Mouse (Mus musculus): ENCODE measurements at regions not wholly inside any gene's neighbourhood (a gene's known extent, or its start where the extent isn't known, plus 50 kb on each side); places are given as distances from the start of the nearest gene placed in this dataset.
A peak's percentile ranks its signal among the peaks of the same experiment; 100 is the strongest.

DNA sequence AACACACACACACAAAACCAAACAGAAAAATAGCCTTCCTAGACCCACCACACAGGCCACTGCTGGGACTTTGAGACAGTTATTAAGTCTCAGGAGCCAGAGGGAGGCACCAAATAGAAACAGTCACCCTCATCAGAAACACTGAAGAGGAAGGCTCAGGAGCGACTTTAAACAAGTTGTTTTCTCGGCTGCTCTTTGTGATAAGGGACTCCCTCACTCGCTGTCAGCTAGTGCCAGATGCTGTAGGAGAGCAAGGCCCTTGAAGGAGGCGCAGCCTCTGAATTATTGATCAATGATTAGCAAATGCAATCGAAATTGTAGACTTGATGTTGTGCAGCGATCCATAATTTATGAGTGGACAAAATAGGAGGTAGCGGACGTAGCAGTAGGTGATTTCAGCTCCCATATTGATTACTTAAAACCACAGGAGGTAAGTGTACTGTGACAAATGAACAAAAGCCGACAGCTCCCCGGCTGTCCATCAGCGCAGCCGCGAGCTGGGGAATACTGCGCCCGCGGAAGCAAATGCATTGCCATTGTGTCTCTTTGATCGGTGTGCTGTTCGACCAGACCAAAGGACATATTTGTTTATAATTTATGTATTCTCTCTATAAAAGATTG, 187.4 kb downstream of the Irx2 start:
- no peak for TF ChIP-seq CTCF (conservative IDR thresholded peaks at IDR 0.05)
- Histone ChIP-seq H3K27ac (no peak overlapping the region), H3K4me3 (no peak overlapping the region)
- no peak for DNase-seq (ENCODE audit: low spot score in 2 of 2)

DNA sequence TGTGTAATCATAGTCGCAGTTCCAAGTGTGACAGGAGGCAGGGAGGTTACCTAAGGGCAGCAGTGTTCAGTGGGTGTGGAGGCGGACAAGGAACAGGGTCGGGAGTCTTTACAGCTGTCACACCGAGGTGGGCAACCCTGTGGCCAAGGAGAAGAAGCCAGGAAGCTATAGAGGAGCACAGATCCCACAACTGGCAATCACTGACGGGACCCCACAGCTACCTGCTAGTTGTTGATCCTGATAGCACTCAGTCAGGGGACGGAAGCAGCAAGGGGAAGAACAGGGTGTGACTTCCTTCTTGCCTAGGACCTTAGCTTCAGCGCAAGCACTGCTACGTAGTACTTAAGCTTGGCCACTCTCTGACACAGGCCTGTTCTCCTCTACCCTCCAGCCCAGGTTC, 188.2 kb downstream of the Irx2 start:
- Histone ChIP-seq H3K4me3 (no peak overlapping the region), H3K27ac (no peak overlapping the region)
- no peak for DNase-seq (ENCODE audit: low spot score in 2 of 2)

DNA sequence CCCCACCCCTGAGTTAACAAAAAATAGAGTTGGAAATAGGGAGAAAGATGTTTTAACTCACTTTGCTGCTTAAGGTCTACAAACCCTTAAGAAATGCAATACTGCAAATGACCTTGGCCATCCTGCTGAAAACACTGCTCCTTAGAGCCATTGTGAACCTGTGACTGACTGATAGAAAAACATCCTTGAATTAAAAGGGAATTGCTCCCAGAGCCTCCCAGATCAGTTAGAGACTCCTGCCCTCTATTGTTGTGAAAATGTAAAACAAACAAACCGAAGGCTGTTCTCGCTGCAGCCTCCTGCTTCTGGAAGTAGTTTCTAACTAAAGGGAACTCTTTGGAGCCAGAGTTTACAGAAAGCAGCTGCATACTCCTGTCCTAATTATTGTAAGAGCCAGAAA, 188.9 kb downstream of the Irx2 start:
- Histone ChIP-seq H3K4me3 (no peak overlapping the region), H3K27ac (no peak overlapping the region)
- peak; percentile 48 for TF ChIP-seq CTCF (conservative IDR thresholded peaks at IDR 0.05)
- DNase-seq (ENCODE audit: low spot score in 2 of 2): no peak

More for the DNA sequence above, 188.2 kb downstream of the Irx2 start:
- TF ChIP-seq CTCF (conservative IDR thresholded peaks at IDR 0.05): no peak

DNA sequence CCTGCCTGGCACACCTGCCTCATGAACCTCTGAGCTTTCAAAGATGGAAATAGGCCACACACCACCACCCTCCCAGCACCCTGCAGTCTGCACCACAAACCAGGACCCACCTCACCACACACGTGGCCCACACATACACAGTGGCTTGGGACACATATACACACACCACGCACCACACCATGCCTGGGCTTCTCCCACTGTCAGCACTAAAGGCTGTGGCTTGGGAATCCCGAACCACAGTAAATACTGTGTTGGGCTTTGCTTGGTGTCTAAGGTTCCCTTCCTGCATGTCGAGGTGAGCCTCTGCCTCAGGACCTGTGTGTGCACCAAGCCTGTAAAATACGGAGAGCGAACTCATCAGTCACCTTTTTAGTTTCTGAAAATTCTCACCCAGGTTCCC, 189.3 kb downstream of the Irx2 start:
- no peak for TF ChIP-seq CTCF (conservative IDR thresholded peaks at IDR 0.05)
- Histone ChIP-seq H3K4me3 (no peak overlapping the region), H3K27ac (no peak overlapping the region)
- DNase-seq (ENCODE audit: low spot score in 2 of 2): no peak

DNA sequence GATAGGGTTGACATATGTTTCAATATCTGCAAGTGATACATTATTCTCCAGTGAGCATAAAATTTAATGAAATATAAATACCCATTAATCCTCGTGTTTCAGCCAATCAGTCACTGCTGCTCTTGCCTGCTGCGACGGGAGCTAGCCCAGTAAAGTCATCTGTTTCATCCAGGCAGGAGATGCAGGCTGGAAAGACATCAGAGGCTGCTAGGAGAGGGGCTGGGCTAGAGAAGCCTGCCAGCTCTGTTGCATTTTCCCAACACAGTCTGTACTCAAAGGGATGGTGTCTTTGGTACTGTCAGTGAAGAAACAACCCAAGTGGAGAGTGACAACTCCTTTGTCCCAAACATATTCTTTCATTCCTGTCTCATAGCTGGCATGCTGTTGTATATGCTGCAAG, 198.0 kb downstream of the Irx2 start:
- no peak for TF ChIP-seq CTCF (conservative IDR thresholded peaks at IDR 0.05)
- Histone ChIP-seq H3K27ac (no peak overlapping the region), H3K4me3 (no peak overlapping the region)
- no peak for DNase-seq (ENCODE audit: low spot score in 2 of 2)

DNA sequence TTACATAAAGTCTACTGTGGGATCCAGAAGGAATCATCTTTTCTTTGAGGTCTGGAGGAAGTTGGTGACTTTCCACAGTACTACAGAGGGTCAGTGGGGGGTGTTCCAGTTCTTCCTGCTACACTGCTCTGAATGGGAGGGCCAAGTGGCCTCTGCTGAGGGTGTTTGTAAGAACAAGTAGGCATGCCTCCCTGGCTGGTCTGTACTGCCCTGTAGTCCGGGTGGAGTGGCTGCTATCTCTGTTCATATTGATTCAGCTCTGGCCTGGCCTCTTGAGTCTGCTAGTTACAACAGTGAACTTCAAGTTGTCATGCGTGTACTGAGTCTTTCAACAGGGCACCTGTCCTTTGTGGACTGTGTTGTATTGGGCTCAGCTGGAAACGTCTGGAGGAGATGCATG, 200.7 kb downstream of the Irx2 start:
- Histone ChIP-seq H3K4me3 (no peak overlapping the region), H3K27ac (no peak overlapping the region)
- no peak for DNase-seq (ENCODE audit: low spot score in 2 of 2)
- no peak for TF ChIP-seq CTCF (conservative IDR thresholded peaks at IDR 0.05)

DNA sequence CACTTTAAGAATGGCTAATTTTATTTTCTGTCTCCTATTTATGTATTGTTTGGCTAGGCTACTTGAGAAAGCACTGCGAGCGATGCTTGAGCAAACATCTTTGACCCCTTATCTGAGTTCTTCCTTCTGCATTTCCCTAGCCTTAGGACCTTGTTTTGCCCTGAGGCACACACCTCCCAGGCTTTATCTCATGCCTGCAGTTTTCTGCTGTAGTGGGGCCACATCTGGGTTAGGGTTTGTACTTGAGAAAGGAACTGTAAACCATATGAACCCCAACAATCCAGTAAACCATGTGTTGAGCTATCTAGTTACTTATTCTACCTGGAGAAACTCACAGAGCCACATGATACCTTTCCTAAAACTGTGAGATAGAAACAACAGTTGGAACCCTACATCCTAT, 204.7 kb downstream of the Irx2 start:
- no peak for TF ChIP-seq CTCF (conservative IDR thresholded peaks at IDR 0.05)
- no peak overlapping the region for H3K4me3 ChIP-seq
- DNase-seq (ENCODE audit: low spot score in 2 of 2): no peak
- H3K27ac ChIP-seq: no peak overlapping the region

DNA sequence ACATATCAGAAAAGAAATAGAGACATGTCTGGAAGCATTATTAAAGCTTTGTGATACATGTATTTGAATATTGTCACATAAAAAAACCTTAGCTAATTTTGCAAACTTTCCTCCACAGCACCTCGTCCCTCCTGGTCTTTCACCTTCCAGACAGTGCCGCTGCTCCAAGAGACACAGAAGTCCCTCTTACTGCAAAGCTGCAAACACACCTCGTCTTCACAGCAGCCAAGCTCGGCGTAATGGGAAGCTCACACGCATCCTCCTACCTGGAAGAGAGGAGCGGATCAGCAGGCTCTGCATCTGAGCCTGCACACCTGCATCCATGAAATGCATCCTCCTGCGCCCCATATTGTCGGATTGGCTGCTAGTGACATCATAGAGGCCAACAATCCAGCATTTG, 208.4 kb downstream of the Irx2 start:
- no peak for TF ChIP-seq CTCF (conservative IDR thresholded peaks at IDR 0.05)

DNA sequence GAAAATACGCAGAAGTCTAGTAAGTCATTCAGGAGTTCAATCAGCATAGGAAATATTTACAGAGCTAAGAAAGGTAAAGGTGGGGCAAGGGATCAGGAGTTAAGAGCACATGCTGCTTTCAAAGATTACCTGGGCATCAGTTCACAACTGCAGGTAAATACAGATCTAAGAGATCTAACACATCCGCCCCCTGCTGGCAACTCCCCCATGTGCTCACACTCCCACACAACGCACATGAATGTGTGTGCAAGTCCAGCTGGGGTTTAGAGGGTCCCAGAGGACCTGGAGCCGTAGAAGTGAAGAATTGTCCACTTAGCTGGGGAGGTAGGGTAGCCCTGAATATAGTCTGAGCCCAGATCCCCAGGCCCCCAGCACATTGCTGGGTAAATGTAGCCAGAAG, 219.5 kb downstream of the Irx2 start:
- no peak overlapping the region for H3K4me3 ChIP-seq
- no peak overlapping the region for H3K27ac ChIP-seq
- no peak for DNase-seq (ENCODE audit: low spot score in 2 of 2)
- TF ChIP-seq CTCF (conservative IDR thresholded peaks at IDR 0.05): 0 out of 2 replicates have a peak, but pooled peaks have one; percentile 4

More for the DNA sequence above, 208.4 kb downstream of the Irx2 start:
- Histone ChIP-seq H3K4me3 (no peak overlapping the region), H3K27ac (no peak overlapping the region)
- DNase-seq (ENCODE audit: low spot score in 2 of 2): no peak

DNA sequence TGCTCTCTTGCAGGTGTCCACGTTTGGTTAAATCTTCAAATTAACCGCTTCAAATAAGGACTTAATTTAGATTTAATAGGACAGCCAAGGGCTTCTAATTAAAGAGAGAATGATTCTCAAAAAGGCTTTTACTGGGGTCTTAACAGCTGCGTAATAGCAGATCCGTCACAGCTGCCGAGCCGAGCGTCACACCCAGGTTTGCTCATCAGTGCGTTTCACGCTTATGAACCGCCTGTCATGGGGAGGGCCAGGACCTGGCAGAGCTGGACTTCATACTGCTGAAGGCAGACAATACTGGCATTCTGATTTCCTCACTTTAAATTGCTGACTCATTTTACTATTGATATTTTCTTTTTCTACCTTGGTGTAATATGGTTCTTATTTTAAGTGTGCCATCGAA, 221.2 kb downstream of the Irx2 start:
- H3K27ac ChIP-seq: no peak overlapping the region
- no peak for TF ChIP-seq CTCF (conservative IDR thresholded peaks at IDR 0.05)
- DNase-seq (ENCODE audit: low spot score in 2 of 2): no peak

DNA sequence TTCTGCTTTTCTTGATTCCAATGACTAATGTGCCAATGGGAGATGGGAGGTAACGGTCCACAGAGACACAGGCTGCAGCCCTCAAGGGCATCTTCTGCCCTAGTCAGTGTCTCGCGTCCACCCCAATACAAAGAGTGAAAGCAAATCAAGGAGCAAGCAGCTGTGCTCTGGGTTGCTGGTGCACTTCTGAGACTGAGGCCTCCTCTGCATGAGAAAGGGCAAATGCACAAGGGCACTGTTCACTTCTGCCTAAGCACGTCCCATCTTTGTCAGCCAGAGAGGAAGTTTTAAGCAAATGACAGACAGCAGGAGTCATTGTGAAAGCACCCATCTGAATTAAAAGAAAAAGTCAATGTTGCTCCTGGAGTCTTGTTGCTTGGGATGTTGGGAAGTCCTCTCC, 224.3 kb downstream of the Irx2 start:
- TF ChIP-seq CTCF (conservative IDR thresholded peaks at IDR 0.05): no peak
- Histone ChIP-seq H3K4me3 (no peak overlapping the region), H3K27ac (no peak overlapping the region)
- no peak for DNase-seq (ENCODE audit: low spot score in 2 of 2)

More for the DNA sequence above, 221.2 kb downstream of the Irx2 start:
- H3K4me3 ChIP-seq: no peak overlapping the region

DNA sequence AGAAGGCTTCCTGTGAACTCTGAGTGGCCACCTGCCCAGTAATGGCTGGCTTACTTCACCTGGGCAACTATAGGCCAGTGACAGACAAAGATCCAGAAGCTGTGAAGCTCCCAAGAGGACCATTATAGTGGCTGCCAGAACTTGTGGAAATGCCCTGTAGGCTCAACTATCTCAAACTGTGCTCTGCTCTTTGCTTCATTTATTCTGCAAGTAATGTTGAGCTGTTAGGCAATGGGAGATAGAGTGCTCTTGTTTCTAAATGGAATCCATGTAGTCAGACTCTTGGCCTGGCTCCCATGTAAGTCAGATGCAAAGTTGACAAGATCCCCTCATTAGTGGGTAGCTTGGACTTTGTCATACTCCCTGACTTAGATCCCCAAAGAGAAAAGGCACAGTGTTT, 247.3 kb downstream of the Irx2 start:
- Histone ChIP-seq H3K27ac (no peak overlapping the region), H3K4me3 (no peak overlapping the region)
- DNase-seq (ENCODE audit: low spot score in 2 of 2): no peak
- TF ChIP-seq CTCF (conservative IDR thresholded peaks at IDR 0.05): no peak

DNA sequence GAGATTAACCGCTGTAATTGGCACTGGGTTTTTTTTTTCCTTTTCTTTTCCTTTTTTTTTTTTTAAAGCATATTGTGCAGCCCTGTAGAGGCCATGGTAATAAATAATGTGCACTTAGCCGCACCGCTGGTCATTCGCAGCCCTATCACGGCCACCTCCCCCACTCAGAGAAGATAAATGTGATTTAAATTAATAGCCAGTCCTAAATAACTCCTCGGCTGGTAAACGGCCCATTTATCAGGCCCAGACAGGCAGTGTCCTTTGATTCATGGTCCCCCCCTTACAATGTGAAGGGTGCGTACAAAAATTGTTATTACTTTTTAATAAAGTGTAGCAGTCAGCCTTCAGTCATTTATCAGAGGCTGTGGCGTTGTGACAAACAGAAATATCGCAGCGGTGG, 266.4 kb downstream of the Irx2 start:
- no peak for DNase-seq (ENCODE audit: low spot score in 2 of 2)
- Histone ChIP-seq H3K27ac (no peak overlapping the region), H3K4me3 (no peak overlapping the region)
- TF ChIP-seq CTCF (conservative IDR thresholded peaks at IDR 0.05): no peak

DNA sequence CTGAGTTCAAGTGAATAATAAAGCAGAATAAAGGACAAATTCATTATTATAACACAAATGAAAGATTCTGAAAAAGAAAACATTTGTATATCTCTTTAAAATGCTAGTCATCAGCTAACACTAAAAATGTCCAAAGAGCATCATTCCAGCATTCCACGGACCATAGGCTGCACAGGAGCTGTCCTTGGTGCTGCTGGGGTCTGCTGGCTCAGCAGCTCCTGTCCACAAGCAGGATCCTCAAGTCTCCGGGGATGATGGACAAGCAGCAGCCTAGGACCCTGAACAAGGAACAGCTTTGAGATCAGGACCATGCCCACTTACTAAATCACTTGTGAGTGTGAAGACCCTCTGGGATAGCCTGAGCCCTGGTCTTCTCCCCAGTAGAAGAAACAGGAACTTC, 274.0 kb downstream of the Irx2 start:
- no peak overlapping the region for H3K4me3 ChIP-seq

DNA sequence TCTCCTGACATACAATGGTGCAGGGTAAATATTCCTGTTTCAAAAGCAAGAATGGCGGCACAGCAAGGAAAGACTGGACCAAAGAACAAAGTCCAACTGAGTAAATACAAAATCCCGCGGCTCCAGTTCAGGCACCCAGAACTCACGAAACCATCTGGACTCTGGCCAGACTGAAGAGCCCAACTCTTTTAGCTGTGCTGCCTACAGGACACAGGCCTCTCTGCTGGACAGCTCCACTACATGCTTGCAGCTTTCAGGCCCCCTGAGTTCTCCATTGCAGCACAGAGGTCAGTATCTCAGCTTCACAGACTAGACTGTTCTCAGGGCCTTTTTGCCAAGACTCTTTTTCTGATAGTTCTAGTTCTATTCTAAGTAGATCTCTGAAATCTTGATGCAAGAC, 290.3 kb downstream of the Irx2 start:
- Histone ChIP-seq H3K4me3 (no peak overlapping the region), H3K27ac (no peak overlapping the region)
- no peak for TF ChIP-seq CTCF (conservative IDR thresholded peaks at IDR 0.05)
- DNase-seq (ENCODE audit: low spot score in 2 of 2): no peak

More for the DNA sequence above, 274.0 kb downstream of the Irx2 start:
- H3K27ac ChIP-seq: no peak overlapping the region
- TF ChIP-seq CTCF (conservative IDR thresholded peaks at IDR 0.05): no peak
- no peak for DNase-seq (ENCODE audit: low spot score in 2 of 2)

All from layer of hippocampus, adult 2 months (tissue).